Mouse (Mus musculus) brain, embryonic 14.5 days (tissue): ENCODE data around the gene Slc10a7. TPM values are rescaled to one million over a fixed set of nuclear protein-coding genes. Genes with fewer than 3 reads are reported as not detected.
A peak's percentile ranks its signal among the peaks of the same experiment; 100 is the strongest.

Source experiments
- DNase-seq: peaks from one replicate; pipeline ENCODE4 v3.0.0-alpha.2; 2011; ENCODE audit warnings: low read depth
- CTCF ChIP-seq: fragments of 200-500 bp; IDR thresholded peaks from 2 replicates; pipeline ENCODE4 v1.5.1; 2012; ENCODE audit warnings: inconsistent platforms, mild to moderate bottlenecking, moderate library complexity, borderline replicate concordance; ENCODE audit not compliant: insufficient read depth, insufficient read length; ENCODE audit errors: extremely low read depth
- POLR2A ChIP-seq: fragments of 200-500 bp; IDR thresholded peaks from 2 replicates; pipeline ENCODE4 v1.6.1; 2012; ENCODE audit warnings: mild to moderate bottlenecking, inconsistent platforms, borderline replicate concordance; ENCODE audit not compliant: poor library complexity, insufficient read depth, insufficient read length, severe bottlenecking; ENCODE audit errors: extremely low read depth
- polyA plus RNA-seq: library from polyadenylated mRNA; depleted of rRNA; stranded (reverse); fragments of >200 nt; gene quantifications from 2 replicates; pipeline ENCODE4 v1.2.3, GENCODE M21; 2012

Slc10a7 gene
- polyA plus RNA-seq, 1 experiment = 12.4 TPM

- DNase-seq = peak; percentile 84
- TF ChIP-seq CTCF (no peak), POLR2A (no peak)
These were observed 47.8 kb downstream of the Slc10a7 start for GRCm38 (mm10) chr8:78556773-78557434.

- peak; percentile 40; the same call in 1 of the 2 replicates for TF ChIP-seq CTCF
- no peak for TF ChIP-seq POLR2A
- no peak for DNase-seq
These were observed 52.5 kb downstream of the Slc10a7 start for GRCm38 (mm10) chr8:78561620-78562019.

- no peak for DNase-seq
- no peak for TF ChIP-seq POLR2A
These were observed 54.4 kb downstream of the Slc10a7 start for GRCm38 (mm10) chr8:78563466-78564058.

GRCm38 (mm10) chr8:78564200-78564599 is 55.1 kb downstream of the Slc10a7 start:
- TF ChIP-seq CTCF (no peak), POLR2A (no peak)
- no peak for DNase-seq

GRCm38 (mm10) chr8:78568196-78568595 is 59.0 kb downstream of the Slc10a7 start:
- DNase-seq = no peak
- TF ChIP-seq CTCF = no peak

- TF ChIP-seq CTCF = no peak
- TF ChIP-seq POLR2A = no peak
- peak; percentile 56 for DNase-seq
These were observed 62.4 kb downstream of the Slc10a7 start for GRCm38 (mm10) chr8:78571528-78571927.

GRCm38 (mm10) chr8:78574207-78574606 is 65.1 kb downstream of the Slc10a7 start:
- no peak for DNase-seq
- TF ChIP-seq POLR2A = no peak
- no peak for TF ChIP-seq CTCF

GRCm38 (mm10) chr8:78577569-78577968 is 68.4 kb downstream of the Slc10a7 start:
- peak; percentile 62 for DNase-seq
- TF ChIP-seq POLR2A (no peak), CTCF (no peak)

- TF ChIP-seq CTCF = no peak
- no peak for TF ChIP-seq POLR2A
- DNase-seq = no peak
These were observed 68.9 kb downstream of the Slc10a7 start for GRCm38 (mm10) chr8:78578036-78578435.

GRCm38 (mm10) chr8:78584011-78584776 is 75.0 kb downstream of the Slc10a7 start:
- TF ChIP-seq CTCF (no peak), POLR2A (no peak)
- DNase-seq = no peak

GRCm38 (mm10) chr8:78584863-78585262 is 75.7 kb downstream of the Slc10a7 start:
- TF ChIP-seq CTCF (no peak), POLR2A (no peak)
- peak; percentile 55 for DNase-seq
